Mouse (Mus musculus): Measurements from ENCODE around the gene Gm26992.
"Not testable (repeated sequence)": the region's sequence is repeated elsewhere in the genome, so short reads cannot be mapped to it uniquely, and the experiment has no call there.

Gm26992 gene

GRCm38 (mm10) chrX:103421710-103422109, at the start of gene Gm26992:
TSS of gene Gm26992 (plus strand) at chrX:103422010.
- DNase-seq (ENCODE audit: low spot score) = no peak

DNA sequence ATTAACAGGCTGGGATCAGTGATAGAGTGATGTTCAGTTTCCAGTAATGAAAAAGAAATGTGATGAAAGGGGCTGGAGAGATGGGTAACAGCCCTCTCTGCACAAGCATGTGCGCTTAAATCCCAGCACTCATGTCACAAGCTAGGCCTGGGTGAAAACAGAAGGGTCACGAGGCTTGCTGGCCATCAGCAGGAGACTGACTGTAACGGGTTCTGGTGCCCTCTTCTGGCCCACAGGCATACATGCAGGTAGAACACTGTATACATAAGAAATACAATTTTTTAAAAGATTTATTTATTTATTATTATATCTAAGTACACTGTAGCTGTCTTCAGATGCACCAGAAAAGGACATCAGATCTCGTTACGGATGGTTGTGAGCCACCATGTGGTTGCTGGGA, 47.6 kb upstream of the Gm26992 start:
- no peak for DNase-seq (ENCODE audit: low spot score)

GRCm38 (mm10) chrX:103384528-103384927, 37.3 kb upstream of the Gm26992 start:
- no peak for DNase-seq (ENCODE audit: low spot score)

GRCm38 (mm10) chrX:103388131-103388530, 33.7 kb upstream of the Gm26992 start:
- DNase-seq (ENCODE audit: low spot score) = no peak

DNA sequence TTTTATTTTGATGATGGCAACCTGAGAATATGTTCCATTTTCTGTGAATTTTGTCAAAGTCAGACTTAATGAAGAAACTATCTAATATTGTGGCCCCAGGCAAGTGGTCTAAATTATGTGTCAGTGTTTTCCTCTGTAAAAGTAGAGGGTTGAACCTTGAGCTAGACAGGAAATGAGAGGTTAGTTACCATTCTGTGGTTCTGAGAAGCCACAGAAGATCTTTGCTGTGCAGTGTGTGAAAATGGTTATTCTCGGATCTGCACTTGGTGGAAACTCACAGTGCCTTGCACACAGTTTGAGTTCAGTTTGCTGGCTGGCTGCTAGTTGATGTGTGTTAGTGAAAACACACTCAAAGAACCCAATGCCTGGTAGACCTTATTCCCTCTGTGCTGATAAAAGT, 28.0 kb upstream of the Gm26992 start:
- DNase-seq (ENCODE audit: low spot score) = no peak

DNA sequence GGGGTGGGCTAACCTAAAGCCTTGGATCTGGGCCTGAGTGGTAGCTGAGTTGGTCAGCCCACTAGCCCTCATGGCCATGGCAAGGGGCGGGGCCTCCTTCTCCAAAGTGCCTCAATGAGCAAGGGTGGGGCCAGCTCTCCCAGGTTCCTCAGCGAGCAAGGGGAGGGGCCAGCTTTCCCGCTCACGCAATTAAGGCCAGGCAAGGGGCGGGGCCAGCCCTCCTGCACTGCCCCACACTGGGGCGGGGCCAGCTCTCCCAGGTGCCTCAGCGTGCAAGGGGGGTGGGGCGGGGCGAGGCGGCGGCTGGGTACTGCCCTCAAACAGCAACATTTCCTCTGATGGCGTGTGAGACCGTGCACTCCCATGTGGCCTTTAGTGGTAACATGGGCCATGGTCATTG, 16.8 kb upstream of the Gm26992 start:
- DNase-seq (ENCODE audit: low spot score) = peak; percentile 26

DNA sequence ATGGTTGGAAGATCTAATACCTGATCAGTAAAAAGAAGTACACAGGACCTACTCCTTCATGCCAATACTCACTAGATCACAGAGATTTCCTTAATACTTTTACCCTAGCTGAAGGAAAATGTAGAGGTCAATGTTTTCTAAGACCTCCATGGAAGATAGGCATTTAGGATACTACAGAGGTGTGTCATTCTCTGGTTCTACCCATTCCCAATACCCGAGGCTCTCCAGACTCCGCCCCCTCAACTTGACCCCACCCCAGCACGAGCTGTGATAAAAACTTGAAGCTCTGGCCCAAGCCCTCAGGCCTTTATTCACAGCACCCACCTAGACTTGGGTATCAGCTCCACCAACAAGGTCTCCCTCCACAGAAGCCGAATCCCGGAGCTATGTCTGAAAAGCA, 7.6 kb upstream of the Gm26992 start, which contains the start of gene Tsx:
Gene Tsx, plus strand, starts transcription at position 301 of the 400 bp plus-strand sequence.
- DNase-seq (ENCODE audit: low spot score) = no peak

- no peak for DNase-seq (ENCODE audit: low spot score)
These were observed 5.9 kb downstream of the Gm26992 start for GRCm38 (mm10) chrX:103427677-103428076.

DNA sequence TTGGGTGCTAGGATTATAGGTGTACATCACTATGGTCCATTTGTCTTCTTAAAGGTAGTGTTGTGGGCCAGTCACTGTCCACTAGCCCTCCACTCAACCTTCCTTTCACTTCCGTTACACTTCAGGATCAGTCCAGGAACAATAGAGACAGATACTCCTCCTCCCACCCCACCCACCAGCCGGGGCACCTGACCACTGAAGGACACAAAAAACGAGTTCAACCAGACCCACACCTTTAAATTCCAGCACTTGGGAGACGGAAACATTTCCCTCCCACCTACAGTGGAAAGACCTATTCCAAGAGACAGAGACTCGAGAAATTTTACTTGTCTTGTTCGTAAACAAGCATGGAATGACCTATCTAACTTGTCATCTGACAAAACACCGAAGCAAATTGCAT, 10.5 kb downstream of the Gm26992 start:
- DNase-seq (ENCODE audit: low spot score) = no peak

- no peak for DNase-seq (ENCODE audit: low spot score)
These were observed 16.2 kb downstream of the Gm26992 start for GRCm38 (mm10) chrX:103438023-103438422.

GRCm38 (mm10) chrX:103440803-103441202, 19.0 kb downstream of the Gm26992 start:
- no peak for DNase-seq (ENCODE audit: low spot score)

DNA sequence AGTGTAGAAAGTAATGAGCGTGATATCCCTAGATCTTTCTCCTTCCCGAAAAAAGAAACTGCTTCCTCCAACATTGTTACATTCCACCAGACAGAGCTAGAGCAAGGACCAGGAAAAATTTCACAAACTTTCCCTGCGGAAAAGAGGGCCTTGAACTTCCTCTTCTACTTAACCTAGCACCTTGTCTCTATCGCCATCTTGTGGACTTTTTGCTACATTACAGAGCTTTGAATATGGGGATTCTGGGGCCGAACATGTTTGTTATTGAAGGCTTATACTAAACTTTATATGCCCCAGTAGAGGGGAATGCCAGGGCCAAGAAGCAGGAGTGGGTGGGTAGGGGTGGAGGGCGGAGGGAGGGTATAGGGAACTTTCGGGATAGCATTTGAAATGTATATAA, 21.9 kb downstream of the Gm26992 start:
- no peak for DNase-seq (ENCODE audit: low spot score)

DNA sequence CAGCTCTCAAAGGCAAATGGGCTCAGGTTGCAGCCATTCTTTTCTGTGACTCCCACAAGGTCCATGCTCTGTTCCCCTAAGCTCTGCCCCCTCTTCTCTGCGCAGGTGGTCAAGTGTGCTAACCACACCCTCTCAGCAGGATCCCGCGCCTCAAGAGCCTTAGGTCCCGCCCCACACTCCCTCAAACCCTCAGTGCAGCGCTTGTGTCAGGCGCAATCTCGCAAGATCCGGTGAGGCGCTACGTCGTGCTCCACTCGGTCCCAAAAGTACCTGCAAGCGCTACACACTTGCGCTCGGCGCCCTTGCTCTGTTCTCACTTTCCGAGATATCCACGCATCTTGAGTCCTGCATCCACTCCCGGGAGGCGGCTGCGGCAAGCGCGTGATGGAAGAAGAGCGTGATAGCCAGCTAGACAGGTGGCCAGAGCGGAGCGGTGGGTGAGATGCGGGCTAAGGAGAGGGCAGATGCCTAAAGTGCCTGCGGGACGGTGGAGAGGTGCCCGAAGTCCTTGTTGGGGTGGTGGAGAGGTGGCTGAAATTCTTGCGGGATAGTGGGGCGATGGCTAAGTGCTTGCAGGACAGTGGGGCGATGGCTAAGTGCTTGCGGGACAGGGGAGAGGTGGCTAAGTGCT, 25.8 kb downstream of the Gm26992 start:
- DNase-seq (ENCODE audit: low spot score) = peak; percentile 7

GRCm38 (mm10) chrX:103448429-103448828, 26.6 kb downstream of the Gm26992 start:
- not testable (repeated sequence) for DNase-seq (ENCODE audit: low spot score)

DNA sequence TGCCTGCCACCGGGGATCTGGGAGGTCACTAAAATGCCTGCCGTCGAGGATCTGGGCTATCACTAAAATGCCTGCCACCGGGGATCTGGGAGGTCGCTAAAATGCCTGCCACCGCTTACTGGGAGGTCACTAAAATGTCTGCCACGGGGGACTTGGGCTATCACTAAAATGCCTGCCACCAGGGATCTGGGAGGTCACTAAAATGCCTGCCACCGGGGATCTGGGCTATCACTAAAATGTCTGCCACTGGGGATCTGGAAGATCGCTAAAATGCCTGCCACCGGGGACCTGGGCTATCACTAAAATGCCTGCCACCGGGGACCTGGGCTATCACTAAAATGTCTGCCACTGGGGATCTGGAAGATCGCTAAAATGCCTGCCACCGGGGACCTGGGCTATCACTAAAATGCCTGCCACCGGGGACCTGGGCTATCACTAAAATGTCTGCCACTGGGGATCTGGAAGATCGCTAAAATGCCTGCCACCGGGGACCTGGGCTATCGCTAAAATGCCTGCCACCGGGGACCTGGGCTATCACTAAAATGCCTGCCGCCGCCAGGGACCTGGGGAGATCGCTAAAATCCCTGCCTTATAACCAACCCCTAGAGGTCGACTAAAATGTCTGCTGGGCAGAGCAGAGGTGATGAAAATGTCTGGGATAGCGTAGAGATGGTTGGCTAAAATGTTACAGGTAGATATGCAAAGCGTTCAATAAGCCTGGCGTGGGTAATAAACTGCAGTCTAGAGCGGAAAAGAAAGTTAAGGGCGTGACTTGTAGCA, 27.3 kb downstream of the Gm26992 start:
- not testable (repeated sequence) for DNase-seq (ENCODE audit: low spot score)

DNA sequence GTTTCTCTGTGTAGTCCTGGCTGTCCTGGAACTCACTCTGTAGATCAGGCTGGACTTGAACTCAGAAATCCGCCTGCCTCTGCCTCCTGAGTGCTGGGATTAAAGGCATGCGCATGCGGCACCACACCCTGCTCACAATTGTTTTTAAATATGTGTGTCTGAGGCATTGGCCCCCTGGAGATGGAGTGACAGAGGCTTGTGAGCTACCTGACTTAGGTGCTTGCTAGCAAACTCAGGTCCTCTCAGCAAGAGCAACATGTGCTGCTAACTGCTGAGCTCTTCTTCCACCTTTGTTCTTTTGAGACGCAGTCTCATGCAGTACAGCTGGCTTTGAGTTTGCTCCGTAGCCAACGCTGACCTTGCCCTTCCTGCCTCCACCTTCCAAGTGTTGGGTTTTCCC, 31.0 kb downstream of the Gm26992 start:
- no peak for DNase-seq (ENCODE audit: low spot score)

- DNase-seq (ENCODE audit: low spot score) = no peak
These were observed 38.2 kb downstream of the Gm26992 start for GRCm38 (mm10) chrX:103460056-103460455.

- no peak for DNase-seq (ENCODE audit: low spot score)
These were observed 47.2 kb downstream of the Gm26992 start for GRCm38 (mm10) chrX:103468998-103469397.

- DNase-seq (ENCODE audit: low spot score) = no peak
These were observed 50.5 kb downstream of the Gm26992 start for GRCm38 (mm10) chrX:103472346-103472745.

DNA sequence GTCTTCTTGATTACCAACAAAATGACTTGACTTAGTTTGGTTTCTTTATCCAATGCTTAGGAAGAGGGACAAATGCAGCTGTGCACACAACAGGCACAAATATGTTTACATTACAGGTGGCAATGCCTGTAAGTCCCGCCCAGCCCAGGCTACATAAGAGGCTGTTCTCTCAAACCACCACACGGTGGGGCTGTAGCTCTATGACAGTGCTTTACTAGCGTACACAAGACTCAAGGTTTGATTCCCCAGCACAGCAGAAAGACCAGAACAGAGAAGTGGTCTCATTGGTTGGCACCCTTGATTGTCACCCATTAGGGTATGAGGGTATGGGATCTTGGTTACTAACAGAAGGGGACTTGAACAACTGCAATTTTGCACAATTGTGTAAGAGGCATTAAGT, 55.7 kb downstream of the Gm26992 start:
- no peak for DNase-seq (ENCODE audit: low spot score)

- DNase-seq (ENCODE audit: low spot score) = peak; percentile 17
These were observed 59.7 kb downstream of the Gm26992 start for GRCm38 (mm10) chrX:103481243-103482096.

DNA sequence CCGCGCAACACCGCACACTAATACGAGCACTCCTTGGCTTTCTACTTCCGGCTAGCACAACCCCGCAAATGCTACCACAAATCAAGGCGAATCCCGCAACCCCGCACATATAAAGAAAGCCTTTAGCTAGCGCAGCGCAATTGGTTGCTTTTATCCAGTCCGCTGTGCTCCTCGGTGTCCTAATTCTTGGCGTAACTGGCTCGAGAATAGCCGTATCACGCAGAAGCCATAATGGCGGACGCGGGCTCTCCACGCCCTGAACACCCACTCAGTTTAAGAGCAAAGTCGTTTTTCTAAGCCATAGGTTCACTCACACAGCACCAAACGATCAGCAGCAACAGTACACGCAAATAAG, 60.3 kb downstream of the Gm26992 start:
- no peak for DNase-seq (ENCODE audit: low spot score)

DNA sequence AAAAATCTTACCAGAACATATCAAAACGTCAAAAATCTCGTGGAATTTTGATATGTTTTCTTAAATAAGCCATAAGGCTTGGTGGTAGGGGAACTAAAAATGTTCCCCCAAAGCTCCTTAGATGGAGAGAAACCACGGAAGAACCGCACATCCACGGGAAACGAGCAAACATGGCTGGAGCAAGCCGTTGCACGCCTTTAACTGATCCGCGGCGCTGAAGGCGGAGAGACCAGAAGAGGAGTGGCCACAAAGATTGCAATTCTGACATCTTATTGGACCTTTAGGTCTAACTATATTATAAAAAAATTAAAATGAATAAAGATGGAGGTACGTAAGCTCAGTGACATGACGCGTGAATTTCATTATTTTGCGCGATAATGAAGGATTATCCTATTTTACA, 61.2 kb downstream of the Gm26992 start:
- no peak for DNase-seq (ENCODE audit: low spot score)

Measured in testis, postnatal 14 days (tissue).